Mouse (Mus musculus): ENCODE measurements at regions not wholly inside any gene's neighbourhood (a gene's known extent, or its start where the extent isn't known, plus 50 kb on each side); places are given as distances from the start of the nearest gene placed in this dataset.

GRCm38 (mm10) chr1:187413881-187414280, 194.7 kb upstream of the Esrrg start:
- TF ChIP-seq HCFC1 (IDR thresholded peaks at IDR 0.05; ENCODE audit: borderline replicate concordance, insufficient read depth, low read length), result no peak
- no peak for TF ChIP-seq CHD2 (IDR thresholded peaks at IDR 0.05; ENCODE audit: low read depth, low read length)
- TF ChIP-seq MAFK (IDR thresholded peaks at IDR 0.05; ENCODE audit: insufficient read depth, low read depth, low read length), result no peak
- no peak for TF ChIP-seq ZC3H11A (IDR thresholded peaks at IDR 0.05; ENCODE audit: borderline replicate concordance, low read depth, low read length)
- no peak for TF ChIP-seq ZNF384 (IDR thresholded peaks at IDR 0.05; ENCODE audit: low read depth, low read length)
